Mouse (Mus musculus): ENCODE results near the gene Poldip3. TPM values are rescaled to one million over a fixed set of nuclear protein-coding genes. Genes with fewer than 3 reads are reported as not detected.
"Not testable (repeated sequence)": the region's sequence is repeated elsewhere in the genome, so short reads cannot be mapped to it uniquely, and the experiment has no call there.

The Poldip3 gene
- total RNA-seq, 2 experiments from 2014 or later = 90.5 to 91.5 TPM

DNA sequence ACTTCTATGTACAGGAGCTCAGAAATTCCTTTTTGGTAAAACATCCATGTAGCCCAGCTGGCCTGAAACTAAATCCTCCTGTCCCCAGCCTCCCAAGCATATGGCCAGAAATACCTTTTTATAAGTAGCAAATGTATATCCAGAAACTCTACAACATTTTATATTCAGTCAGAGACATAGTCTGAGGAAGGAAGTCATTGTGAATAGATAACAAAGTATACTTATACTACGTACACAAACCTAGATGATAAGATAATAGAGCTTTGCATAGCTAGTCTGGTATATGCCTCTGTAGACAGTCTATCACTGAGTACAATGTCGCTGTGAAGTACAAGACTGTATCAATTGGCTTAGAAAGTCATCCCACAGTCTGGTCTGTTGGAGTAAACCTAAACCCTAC lies 13.5 kb downstream of the Poldip3 start:
- TF ChIP-seq CTCF (conservative IDR thresholded peaks at IDR 0.05) = no peak
- no peak for DNase-seq (ENCODE audit: low spot score in 2 of 2)
- no peak overlapping the region for H3K4me3 ChIP-seq
- no peak overlapping the region for H3K27ac ChIP-seq

- no peak for DNase-seq (ENCODE audit: low spot score in 2 of 2)
- Histone ChIP-seq H3K4me3 (no peak overlapping the region), H3K27ac (no peak overlapping the region)
- no peak for TF ChIP-seq CTCF (conservative IDR thresholded peaks at IDR 0.05)
Measured at GRCm38 (mm10) chr15:83134671-83135070, 14.5 kb downstream of the Poldip3 start.

GRCm38 (mm10) chr15:83129530-83130231 lies 19.5 kb downstream of the Poldip3 start:
- DNase-seq (ENCODE audit: low spot score in 2 of 2) = no peak
- no peak overlapping the region for H3K27ac ChIP-seq
- H3K4me3 ChIP-seq = no peak overlapping the region
- TF ChIP-seq CTCF (conservative IDR thresholded peaks at IDR 0.05) = no peak

GRCm38 (mm10) chr15:83127037-83127436 lies 22.1 kb downstream of the Poldip3 start:
- DNase-seq (ENCODE audit: low spot score in 2 of 2); H3K4me3 ChIP-seq; H3K27ac ChIP-seq: not testable (repeated sequence)

DNA sequence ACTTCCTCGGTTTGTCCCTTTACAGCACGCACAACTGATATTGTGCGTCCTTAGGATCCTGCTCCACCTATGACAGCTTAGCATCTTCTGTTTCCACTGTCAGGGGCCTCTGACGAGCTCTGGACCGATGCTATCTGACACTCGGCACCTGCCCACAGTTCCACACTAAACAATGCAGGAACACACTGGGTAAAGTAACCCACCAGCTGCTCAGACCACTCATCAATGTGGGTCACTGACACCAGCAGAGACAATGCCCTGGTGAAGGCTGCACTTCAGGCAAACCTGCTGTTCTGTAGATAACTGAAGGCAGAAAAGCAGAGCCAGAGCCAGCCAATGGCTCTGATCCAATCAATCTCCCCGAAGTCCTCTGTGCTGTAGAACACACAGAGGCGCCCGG lies 22.6 kb downstream of the Poldip3 start:
- Histone ChIP-seq H3K4me3 (no peak overlapping the region), H3K27ac (no peak overlapping the region)
- TF ChIP-seq CTCF (conservative IDR thresholded peaks at IDR 0.05) = no peak
- DNase-seq (ENCODE audit: low spot score in 2 of 2) = no peak

DNA sequence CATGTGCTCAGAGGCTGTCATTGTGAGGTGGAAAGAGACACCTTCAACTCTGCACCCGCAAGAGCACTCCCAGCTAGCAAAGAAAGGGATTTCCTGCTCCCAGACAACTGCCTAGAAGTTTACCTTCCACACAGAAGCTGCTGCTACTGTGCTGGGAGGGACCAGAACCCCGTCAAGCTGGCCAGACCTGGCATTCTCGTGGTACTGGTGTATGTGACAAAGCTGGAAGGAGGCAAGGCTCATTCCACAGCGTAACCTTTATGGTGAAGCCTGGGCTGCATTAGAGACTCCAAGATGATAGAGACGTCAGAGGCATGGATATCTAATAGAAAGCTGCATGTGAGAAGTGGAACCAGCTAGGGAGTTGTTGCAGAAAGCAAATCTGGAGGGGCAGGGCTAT lies 24.6 kb downstream of the Poldip3 start:
- H3K4me3 ChIP-seq = no peak overlapping the region
- TF ChIP-seq CTCF (conservative IDR thresholded peaks at IDR 0.05) = no peak
- DNase-seq (ENCODE audit: low spot score in 2 of 2) = no peak
- no peak overlapping the region for H3K27ac ChIP-seq

GRCm38 (mm10) chr15:83122566-83123145 lies 26.5 kb downstream of the Poldip3 start, which contains the start of gene Rrp7a:
Gene Rrp7a, minus strand, starts transcription at chr15:83122801.
- peak within 1 kb of the TSS; percentile 95 for H3K27ac ChIP-seq
- H3K4me3 ChIP-seq = peak within 1 kb of the TSS; percentile 99
- TF ChIP-seq CTCF (conservative IDR thresholded peaks at IDR 0.05) = 0 out of 2 replicates have a peak, but pooled peaks have one; percentile 1

GRCm38 (mm10) chr15:83121709-83122565 lies 27.2 kb downstream of the Poldip3 start:
- Histone ChIP-seq H3K4me3 (peak overlapping the region; percentile 99), H3K27ac (peak overlapping the region; percentile 95)
- TF ChIP-seq CTCF (conservative IDR thresholded peaks at IDR 0.05) = peak; percentile 40
- DNase-seq (ENCODE audit: low spot score in 2 of 2) = peak; percentile 65 to 67

More at GRCm38 (mm10) chr15:83122566-83123145, 26.5 kb downstream of the Poldip3 start, which contains the start of gene Rrp7a:
- peak; percentile 93 to 97 for DNase-seq (ENCODE audit: low spot score in 2 of 2)

DNA sequence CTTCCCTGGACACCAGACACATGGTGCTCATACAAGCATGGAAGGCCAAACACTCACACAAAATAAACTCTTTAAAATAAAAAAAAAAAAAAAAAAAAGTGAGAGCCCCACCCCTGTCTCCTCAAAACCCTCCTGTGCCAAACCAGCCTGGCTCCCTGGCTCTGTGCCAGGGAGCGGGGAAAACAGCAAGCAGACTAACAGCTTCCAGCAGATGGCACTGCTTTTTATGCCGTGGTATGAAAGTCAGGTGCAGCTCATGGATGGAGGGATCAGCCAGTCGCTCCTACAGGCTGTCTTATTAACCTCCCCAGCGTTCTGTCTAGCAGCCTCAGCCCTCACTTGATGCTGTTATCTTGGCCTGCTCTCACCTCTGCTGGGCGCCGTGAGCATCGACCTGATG lies 30.8 kb downstream of the Poldip3 start:
- H3K4me3 ChIP-seq = no peak overlapping the region
- peak; percentile 63 to 67 for DNase-seq (ENCODE audit: low spot score in 2 of 2)
- TF ChIP-seq CTCF (conservative IDR thresholded peaks at IDR 0.05) = peak; percentile 67
- H3K27ac ChIP-seq = peak overlapping the region; percentile 57

- TF ChIP-seq CTCF (conservative IDR thresholded peaks at IDR 0.05) = no peak
- Histone ChIP-seq H3K27ac (no peak overlapping the region), H3K4me3 (no peak overlapping the region)
- DNase-seq (ENCODE audit: low spot score in 2 of 2) = no peak
Measured at GRCm38 (mm10) chr15:83115071-83115470, 34.1 kb downstream of the Poldip3 start.

GRCm38 (mm10) chr15:83114106-83114505 lies 35.1 kb downstream of the Poldip3 start:
- no peak for DNase-seq (ENCODE audit: low spot score in 2 of 2)
- no peak overlapping the region for H3K27ac ChIP-seq
- H3K4me3 ChIP-seq = no peak overlapping the region
- no peak for TF ChIP-seq CTCF (conservative IDR thresholded peaks at IDR 0.05)

- DNase-seq (ENCODE audit: low spot score in 2 of 2) = peak; percentile 51 to 75
- peak; percentile 76 for TF ChIP-seq CTCF (conservative IDR thresholded peaks at IDR 0.05)
- Histone ChIP-seq H3K4me3 (no peak overlapping the region), H3K27ac (no peak overlapping the region)
Measured at GRCm38 (mm10) chr15:83112898-83113297, 36.3 kb downstream of the Poldip3 start.

DNA sequence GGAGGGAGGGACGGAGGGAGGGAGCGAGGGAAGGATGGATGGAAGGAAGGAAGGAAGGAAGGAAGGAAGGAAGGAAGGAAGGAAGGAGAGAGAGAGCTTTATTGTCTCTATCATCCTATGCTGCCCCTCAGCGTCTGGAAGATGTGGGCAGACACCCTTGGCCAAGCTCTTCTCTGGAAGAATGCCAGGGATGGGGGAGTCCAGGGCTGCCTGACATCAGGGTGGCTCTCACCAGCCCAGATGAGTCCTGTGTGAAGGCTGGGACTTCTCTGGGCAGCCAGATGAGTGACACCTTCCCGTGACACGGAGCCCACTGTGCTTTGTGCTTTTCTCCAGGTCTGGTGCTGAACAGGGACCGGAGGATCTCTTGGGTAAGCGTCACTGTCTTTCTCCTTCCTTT lies 37.3 kb downstream of the Poldip3 start:
- no peak for TF ChIP-seq CTCF (conservative IDR thresholded peaks at IDR 0.05)
- no peak for DNase-seq (ENCODE audit: low spot score in 2 of 2)
- Histone ChIP-seq H3K27ac (no peak overlapping the region), H3K4me3 (no peak overlapping the region)

All from layer of hippocampus, adult 2 months (tissue).